Mouse (Mus musculus): Measurements from ENCODE around the gene Tsga10. TPM values are rescaled to one million over a fixed set of nuclear protein-coding genes. Genes with fewer than 3 reads are reported as not detected.

Tsga10 gene
- total and polyA plus RNA-seq, 2 experiments from 2014 or later, result 3.6 to 3.7 TPM

DNA sequence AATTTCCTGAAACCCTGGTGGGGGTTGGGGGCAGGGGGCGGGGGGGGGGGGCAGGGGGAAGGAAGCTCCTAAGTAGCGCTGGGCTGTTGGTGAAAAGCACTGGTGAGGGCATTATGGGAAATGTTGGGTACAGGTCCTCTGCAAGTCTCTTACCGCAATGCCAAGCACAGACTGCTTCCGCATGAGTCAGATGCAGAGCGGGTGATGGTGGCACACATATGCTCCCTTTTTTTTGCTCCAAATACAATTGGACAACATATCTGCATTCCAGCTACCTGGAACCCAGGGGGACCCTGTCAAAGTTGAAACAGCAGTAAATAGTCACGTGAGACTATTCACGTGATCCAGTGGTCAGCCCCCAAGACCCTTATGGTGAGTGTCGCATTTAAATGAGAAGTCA is 139.0 kb downstream of the Tsga10 start:
- Histone ChIP-seq H3K36me3 (replicated peaks; ENCODE audit: control insufficient read depth, insufficient read depth, low read length) (no peaks in the 10 kb centered on the region), H3K4me3 (ENCODE audit: low read depth, low read length) (no peak overlapping the region), H3K9ac (replicated peaks; ENCODE audit: low read depth, low read length) (no peak overlapping the region), H3K27me3 (ENCODE audit: control insufficient read depth, insufficient read depth, low read length) (no peaks in the 10 kb centered on the region), H3K9me3 (replicated peaks; ENCODE audit: control insufficient read depth, low read length) (no peaks in the 10 kb centered on the region), H3K27ac (ENCODE audit: low read depth) (no peak overlapping the region), H3K4me1 (ENCODE audit: control insufficient read depth, insufficient read depth) (no peaks in the 10 kb centered on the region), H3K4me2 (ENCODE audit: low read depth, low read length) (no peak overlapping the region)
- ATAC-seq (ENCODE audit: insufficient read depth, low read depth) (no peak), DNase-seq (ENCODE audit: low spot score) (no peak)
- TF ChIP-seq CTCF (IDR thresholded peaks at IDR 0.05; ENCODE audit: low read depth), result no peak
- TF ChIP-seq EP300 (IDR thresholded peaks at IDR 0.05; ENCODE audit: low read depth), result no peak
- WGBS, result 80% methylated on average over 8 of the region's 8 CpGs

DNA sequence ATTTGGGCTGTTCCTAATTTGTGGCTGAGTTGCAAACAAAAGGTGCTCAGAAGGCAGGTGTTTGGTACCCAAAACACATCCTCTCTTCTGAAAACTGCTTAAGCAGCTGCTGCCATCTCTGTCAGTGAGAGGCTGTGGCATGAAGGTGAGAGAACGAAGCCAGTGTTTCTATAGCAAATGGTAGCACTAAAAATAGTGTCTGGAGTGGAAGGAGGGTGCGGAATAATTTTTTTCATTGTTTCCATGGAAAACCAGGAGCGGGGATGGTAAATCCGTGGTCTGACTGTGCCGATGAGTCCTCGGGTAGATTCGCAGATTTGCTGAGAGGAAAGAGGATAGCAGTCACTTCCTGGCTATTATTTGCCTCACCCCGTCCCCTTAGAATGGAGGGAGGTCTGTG is 139.8 kb downstream of the Tsga10 start:
- H3K9me3 ChIP-seq (replicated peaks; ENCODE audit: control insufficient read depth, low read length), result no peaks in the 10 kb centered on the region
- no peaks in the 10 kb centered on the region for H3K27me3 ChIP-seq (ENCODE audit: control insufficient read depth, insufficient read depth, low read length)
- no peaks in the 10 kb centered on the region for H3K4me1 ChIP-seq (ENCODE audit: control insufficient read depth, insufficient read depth)
- no peak overlapping the region for H3K27ac ChIP-seq (ENCODE audit: low read depth)
- H3K4me2 ChIP-seq (ENCODE audit: low read depth, low read length), result no peak overlapping the region
- no peaks in the 10 kb centered on the region for H3K36me3 ChIP-seq (replicated peaks; ENCODE audit: control insufficient read depth, insufficient read depth, low read length)
- no peak for TF ChIP-seq EP300 (IDR thresholded peaks at IDR 0.05; ENCODE audit: low read depth)
- TF ChIP-seq CTCF (IDR thresholded peaks at IDR 0.05; ENCODE audit: low read depth), result no peak
- ATAC-seq (ENCODE audit: insufficient read depth, low read depth) (no peak), DNase-seq (ENCODE audit: low spot score) (no peak)
- no peak overlapping the region for H3K4me3 ChIP-seq (ENCODE audit: low read depth, low read length)
- H3K9ac ChIP-seq (replicated peaks; ENCODE audit: low read depth, low read length), result no peak overlapping the region
- WGBS, result 53% methylated on average over 8 of the region's 8 CpGs

DNA sequence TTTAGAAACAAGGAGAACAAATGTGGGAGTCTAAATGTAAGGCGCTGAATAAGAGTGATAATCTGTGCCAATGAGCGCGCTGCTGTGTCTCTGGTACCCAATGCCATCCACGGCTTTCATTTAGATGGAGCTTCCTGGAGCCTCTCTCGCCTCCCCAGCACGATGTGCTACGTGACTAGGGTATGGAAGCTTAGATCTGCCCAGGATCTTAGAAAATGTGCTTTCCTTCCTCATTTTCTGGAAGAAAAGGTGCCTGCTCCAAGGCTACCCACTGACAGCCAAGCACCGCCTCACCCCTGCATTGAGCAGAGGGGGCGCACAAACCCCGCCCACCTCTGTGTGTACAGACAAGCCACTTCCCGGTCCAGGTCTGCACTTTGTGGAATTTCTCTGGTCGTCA is 140.3 kb downstream of the Tsga10 start:
- Histone ChIP-seq H3K9ac (replicated peaks; ENCODE audit: low read depth, low read length) (no peak overlapping the region), H3K4me1 (ENCODE audit: control insufficient read depth, insufficient read depth) (no peaks in the 10 kb centered on the region), H3K4me3 (ENCODE audit: low read depth, low read length) (no peak overlapping the region), H3K36me3 (replicated peaks; ENCODE audit: control insufficient read depth, insufficient read depth, low read length) (no peaks in the 10 kb centered on the region), H3K9me3 (replicated peaks; ENCODE audit: control insufficient read depth, low read length) (no peaks in the 10 kb centered on the region), H3K4me2 (ENCODE audit: low read depth, low read length) (no peak overlapping the region), H3K27me3 (ENCODE audit: control insufficient read depth, insufficient read depth, low read length) (no peaks in the 10 kb centered on the region), H3K27ac (ENCODE audit: low read depth) (no peak overlapping the region)
- ATAC-seq (ENCODE audit: insufficient read depth, low read depth) (no peak), DNase-seq (ENCODE audit: low spot score) (no peak)
- TF ChIP-seq EP300 (IDR thresholded peaks at IDR 0.05; ENCODE audit: low read depth), result no peak
- no peak for TF ChIP-seq CTCF (IDR thresholded peaks at IDR 0.05; ENCODE audit: low read depth)
- 62% methylated on average over 12 of the region's 12 CpGs for WGBS

DNA sequence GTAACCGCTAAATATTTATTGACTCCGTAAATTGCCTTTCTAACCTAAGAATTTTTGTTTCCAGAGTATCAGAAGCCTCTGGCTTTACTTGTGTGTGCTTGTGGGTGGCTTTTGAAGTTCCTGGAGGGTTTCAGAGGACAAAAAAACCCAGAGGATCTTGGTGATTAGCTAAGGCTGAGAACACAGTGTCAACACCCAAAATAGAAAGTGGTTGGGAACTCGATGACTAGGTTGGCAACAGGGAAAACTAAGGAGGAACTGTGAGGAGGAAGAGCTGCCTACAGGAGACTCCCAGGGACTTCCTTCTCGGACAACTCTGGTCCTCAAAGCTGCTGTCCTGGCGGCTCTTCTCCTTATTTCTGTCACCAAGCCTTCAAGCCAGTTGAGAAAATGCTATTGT is 145.1 kb downstream of the Tsga10 start:
- no peak for DNase-seq (ENCODE audit: low spot score)
- Histone ChIP-seq H3K27ac (ENCODE audit: low read depth) (no peak overlapping the region), H3K36me3 (replicated peaks; ENCODE audit: control insufficient read depth, insufficient read depth, low read length) (no peaks in the 10 kb centered on the region), H3K9ac (replicated peaks; ENCODE audit: low read depth, low read length) (no peak overlapping the region), H3K4me1 (ENCODE audit: control insufficient read depth, insufficient read depth) (no peaks in the 10 kb centered on the region), H3K9me3 (replicated peaks; ENCODE audit: control insufficient read depth, low read length) (no peaks in the 10 kb centered on the region), H3K4me3 (ENCODE audit: low read depth, low read length) (no peak overlapping the region), H3K27me3 (ENCODE audit: control insufficient read depth, insufficient read depth, low read length) (peaks cover 13% of the 10 kb centered on the region; the same call in 1 of the 2 replicates), H3K4me2 (ENCODE audit: low read depth, low read length) (no peak overlapping the region)
- ATAC-seq (ENCODE audit: insufficient read depth, low read depth), result no peak
- no peak for TF ChIP-seq CTCF (IDR thresholded peaks at IDR 0.05; ENCODE audit: low read depth)
- no peak for TF ChIP-seq EP300 (IDR thresholded peaks at IDR 0.05; ENCODE audit: low read depth)
- 63% methylated on average over 5 of the region's 5 CpGs for WGBS

DNA sequence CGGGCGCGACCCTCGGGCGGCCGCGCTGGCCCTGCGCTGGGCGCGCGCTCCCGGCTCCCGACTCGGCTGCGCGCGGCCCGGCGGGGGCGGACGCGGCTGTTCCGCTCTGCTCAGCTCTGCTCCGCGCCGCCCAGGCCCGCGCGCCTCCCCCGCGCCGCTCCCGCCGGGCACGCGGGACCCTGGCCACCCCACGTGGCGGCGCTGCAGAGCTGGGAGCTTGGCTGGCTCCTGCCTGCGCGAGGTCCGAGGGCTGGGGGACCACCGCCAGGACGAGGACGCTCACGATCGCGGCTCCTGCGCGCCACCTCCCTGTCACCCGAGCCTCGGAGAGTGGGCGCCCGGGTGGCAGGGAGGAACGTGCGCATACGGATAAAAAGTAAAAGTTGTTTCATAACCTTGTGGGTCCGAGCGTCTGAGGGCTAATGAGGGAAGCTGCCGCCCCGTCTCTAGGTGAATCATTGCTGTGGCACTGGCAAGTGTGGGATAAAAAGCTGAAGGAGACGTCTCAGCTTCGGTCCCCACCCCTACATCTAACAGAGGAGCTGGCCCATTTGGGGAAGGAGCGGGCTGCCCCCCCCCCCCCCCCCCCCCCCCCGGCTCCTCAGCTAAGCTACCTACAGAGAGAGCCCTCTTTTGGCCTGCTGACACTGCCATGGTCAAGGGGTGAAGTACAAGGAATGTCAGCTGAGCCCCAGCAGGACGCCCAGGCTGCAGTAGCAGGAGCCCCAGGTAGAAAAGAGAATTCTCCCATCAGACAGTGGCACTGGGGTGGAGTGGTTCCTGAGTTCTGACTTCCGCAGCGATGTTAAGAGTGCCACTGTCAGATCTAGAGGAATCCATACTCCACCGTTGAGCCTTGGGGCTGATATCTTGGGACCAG is 146.2 kb downstream of the Tsga10 start, which contains the start of gene 2010300C02Rik:
2010300C02Rik (minus strand) TSS at position 325 of the 880 bp plus-strand sequence.
- Histone ChIP-seq H3K9ac (replicated peaks; ENCODE audit: low read depth, low read length) (peak within 1 kb of the TSS; percentile 40), H3K4me3 (ENCODE audit: low read depth, low read length) (peak within 1 kb of the TSS; percentile 48), H3K4me2 (ENCODE audit: low read depth, low read length) (peak within 1 kb of the TSS; percentile 76), H3K4me1 (ENCODE audit: control insufficient read depth, insufficient read depth) (no peaks in the 10 kb centered on the region), H3K27me3 (ENCODE audit: control insufficient read depth, insufficient read depth, low read length) (peaks cover 13% of the 10 kb centered on the region; the same call in 1 of the 2 replicates), H3K36me3 (replicated peaks; ENCODE audit: control insufficient read depth, insufficient read depth, low read length) (no peaks in the 10 kb centered on the region), H3K9me3 (replicated peaks; ENCODE audit: control insufficient read depth, low read length) (no peaks in the 10 kb centered on the region), H3K27ac (ENCODE audit: low read depth) (no peak within 1 kb of the TSS)
- ATAC-seq (ENCODE audit: insufficient read depth, low read depth), result peak; percentile 85
- no peak for TF ChIP-seq EP300 (IDR thresholded peaks at IDR 0.05; ENCODE audit: low read depth)
- TF ChIP-seq CTCF (IDR thresholded peaks at IDR 0.05; ENCODE audit: low read depth), result peak; percentile 27
- DNase-seq (ENCODE audit: low spot score), result no peak
- under 1% methylated on average over 55 of the region's 69 CpGs for WGBS

All from heart, postnatal 0 days (tissue).